Mouse (Mus musculus): ENCODE data around the gene Pafah1b2.

- TF ChIP-seq POLR2A (IDR thresholded peaks at IDR 0.05; ENCODE audit: borderline replicate concordance, insufficient read depth, low read length): no peak
- TF ChIP-seq CTCF (IDR thresholded peaks at IDR 0.05; ENCODE audit: borderline replicate concordance, insufficient read depth, low read depth, low read length): no peak
Measured at GRCm38 (mm10) chr9:45952057-45952456, 60.4 kb downstream of the Pafah1b2 start.
